Mouse (Mus musculus): ENCODE data around the gene Taar8c. TPM values are rescaled to one million over a fixed set of nuclear protein-coding genes. Genes with fewer than 3 reads are reported as not detected.
"Not testable (repeated sequence)": the region's sequence is repeated elsewhere in the genome, so short reads cannot be mapped to it uniquely, and the experiment has no call there.

The Taar8c gene
- polyA plus RNA-seq (2012; rRNA removed) = not detected in 2 replicates

DNA sequence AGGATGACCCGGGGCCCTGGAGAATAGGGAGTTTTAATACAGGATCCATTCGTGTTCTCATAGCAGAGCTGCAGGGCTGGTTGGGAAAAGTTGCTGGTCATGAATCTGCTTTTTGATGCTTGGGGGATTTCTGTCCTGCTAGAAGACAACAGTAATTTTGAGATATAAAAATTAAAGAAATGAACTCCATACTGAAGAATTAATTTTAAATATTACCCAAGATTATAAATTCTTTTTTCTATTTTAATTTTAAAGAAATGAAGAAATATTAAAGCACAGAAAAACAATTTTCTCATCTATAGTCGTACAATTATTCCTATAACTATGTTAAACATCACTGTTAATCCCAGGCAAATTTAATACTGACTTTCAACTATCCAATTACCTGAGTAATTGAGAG lies at the start of gene Taar8c:
Gene Taar8c (minus strand): TSS at position 101 of the 400 bp plus-strand sequence.
- H3K27ac ChIP-seq (ENCODE audit: insufficient read depth, low read length); H3K4me3 ChIP-seq (ENCODE audit: insufficient read depth, low read length); H3K4me1 ChIP-seq (ENCODE audit: control insufficient read depth, insufficient read depth, low read length): not testable (repeated sequence)

DNA sequence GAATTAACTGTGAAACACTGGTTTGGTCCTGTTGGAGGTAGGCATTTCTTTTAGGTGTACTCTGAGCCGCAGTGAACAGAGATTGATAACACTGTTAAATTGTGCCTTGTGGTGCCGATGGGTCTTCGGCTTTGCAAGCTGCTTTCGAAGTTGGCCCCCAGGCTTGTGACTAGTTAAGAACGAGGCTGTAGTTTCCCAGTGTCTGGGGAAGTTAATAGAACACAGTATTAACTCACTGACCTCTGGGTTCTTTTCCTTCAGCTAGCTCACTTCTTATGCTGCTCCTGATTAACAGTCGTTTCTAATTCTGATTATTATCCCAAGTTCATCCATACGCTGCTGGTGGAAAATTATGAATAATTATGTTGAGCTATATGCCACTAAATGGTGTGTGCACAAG lies 48.4 kb upstream of the Taar8c start:
- Histone ChIP-seq H3K4me1 (ENCODE audit: control insufficient read depth, insufficient read depth, low read length) (peaks cover 5% of the 10 kb centered on the region), H3K27ac (ENCODE audit: insufficient read depth, low read length) (no peak overlapping the region), H3K4me3 (ENCODE audit: insufficient read depth, low read length) (peak overlapping the region; percentile 99)
- no peak for TF ChIP-seq POLR2A (IDR thresholded peaks at IDR 0.05; ENCODE audit: extremely low read depth, insufficient read depth, low read length)
- no peak for TF ChIP-seq CTCF (IDR thresholded peaks at IDR 0.05; ENCODE audit: extremely low read depth, insufficient read depth, low read length)

DNA sequence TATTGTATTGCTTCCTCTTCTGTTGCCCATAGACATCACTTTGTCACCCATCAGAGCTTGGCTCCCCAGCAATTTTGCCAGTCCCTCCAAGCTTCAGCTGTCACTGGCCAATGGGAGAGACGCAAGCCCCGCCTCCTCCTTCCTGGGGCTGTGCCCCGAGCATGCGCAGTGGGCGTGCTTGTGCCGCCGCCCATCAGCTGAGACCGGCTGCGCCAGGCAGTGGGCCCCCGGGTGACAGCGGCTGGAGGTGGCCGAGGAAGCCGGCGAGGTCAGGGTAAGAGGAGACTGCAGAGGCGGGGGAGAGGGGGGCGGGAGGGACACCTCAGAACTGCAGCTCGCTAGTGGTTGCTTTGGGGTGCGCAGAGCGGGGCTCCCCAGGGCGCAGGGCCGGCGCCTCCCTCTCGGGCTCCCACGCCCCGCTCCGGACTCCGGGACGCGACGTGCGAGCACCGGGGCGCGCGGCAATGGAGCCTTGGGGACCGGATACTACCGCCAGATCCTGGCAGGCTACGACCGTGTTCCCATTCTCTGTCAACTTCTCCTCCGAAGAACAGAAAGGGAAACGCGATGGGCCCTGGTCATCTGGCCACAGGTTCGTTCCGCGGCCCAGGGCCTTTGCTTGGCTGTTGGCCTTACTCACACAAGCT lies 47.5 kb upstream of the Taar8c start, which contains the start of gene Stx7:
Gene Stx7 (plus strand): TSS at position 168 of the 647 bp plus-strand sequence.
- H3K4me1 ChIP-seq (ENCODE audit: control insufficient read depth, insufficient read depth, low read length) = peaks cover 5% of the 10 kb centered on the region
- TF ChIP-seq POLR2A (IDR thresholded peaks at IDR 0.05; ENCODE audit: extremely low read depth, insufficient read depth, low read length) (peak; percentile 76), CTCF (IDR thresholded peaks at IDR 0.05; ENCODE audit: extremely low read depth, insufficient read depth, low read length) (no peak)

DNA sequence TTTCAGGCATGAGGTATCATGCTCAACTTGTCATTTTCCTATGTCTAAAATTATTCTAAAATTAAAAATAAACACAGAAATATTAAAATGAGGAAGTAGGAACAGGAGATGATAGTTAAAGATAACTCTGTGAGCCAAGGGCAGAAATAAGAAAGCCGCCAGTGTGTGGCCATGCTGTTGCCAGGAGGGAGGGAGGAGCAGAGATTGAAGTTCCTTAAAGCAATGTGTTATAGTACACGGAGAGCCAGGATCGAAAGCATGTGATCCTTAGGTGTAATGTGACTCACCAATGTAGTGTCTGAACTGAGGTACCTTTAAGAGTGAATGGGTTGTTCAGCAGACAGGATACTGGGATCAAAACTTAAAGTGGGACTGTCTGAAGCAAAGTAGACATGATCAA lies 41.0 kb upstream of the Taar8c start:
- H3K4me3 ChIP-seq (ENCODE audit: insufficient read depth, low read length) = no peak overlapping the region
- no peak for TF ChIP-seq POLR2A (IDR thresholded peaks at IDR 0.05; ENCODE audit: extremely low read depth, insufficient read depth, low read length)
- no peak for TF ChIP-seq CTCF (IDR thresholded peaks at IDR 0.05; ENCODE audit: extremely low read depth, insufficient read depth, low read length)
- H3K4me1 ChIP-seq (ENCODE audit: control insufficient read depth, insufficient read depth, low read length) = no peaks in the 10 kb centered on the region
- H3K27ac ChIP-seq (ENCODE audit: insufficient read depth, low read length) = no peak overlapping the region

More for the DNA sequence above, 47.5 kb upstream of the Taar8c start, which contains the start of gene Stx7:
- Histone ChIP-seq H3K27ac (ENCODE audit: insufficient read depth, low read length) (peak within 1 kb of the TSS; percentile 82), H3K4me3 (ENCODE audit: insufficient read depth, low read length) (peak within 1 kb of the TSS; percentile 99)

DNA sequence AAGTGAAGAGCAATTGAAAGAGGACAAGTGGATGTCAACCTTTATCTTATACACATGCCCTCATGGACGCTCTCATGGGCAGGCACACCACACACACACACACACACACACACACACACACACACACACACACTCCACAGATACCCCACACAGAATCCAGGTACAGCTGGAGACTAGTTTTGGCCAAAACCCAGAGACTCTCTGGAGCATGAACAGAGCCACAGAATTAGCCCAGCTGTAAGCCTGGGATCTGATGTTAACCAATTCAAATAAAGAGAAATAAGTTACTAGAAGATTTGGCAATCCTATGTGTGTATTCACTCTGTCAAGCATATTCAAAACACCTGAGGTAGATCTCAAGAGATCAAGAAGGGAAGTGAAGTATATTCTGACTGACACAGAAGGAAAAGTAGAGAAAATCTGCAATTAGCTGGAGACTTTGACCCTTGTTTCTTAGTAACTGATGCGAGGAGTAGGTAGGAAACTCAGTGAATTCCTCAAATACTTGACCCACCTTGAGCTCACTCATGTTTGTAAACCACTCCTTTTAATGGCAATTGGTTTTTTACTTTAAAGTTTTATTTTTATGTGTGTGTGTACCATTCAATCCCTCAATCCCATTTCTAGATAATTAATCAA lies 37.0 kb upstream of the Taar8c start:
- Histone ChIP-seq H3K4me1 (ENCODE audit: control insufficient read depth, insufficient read depth, low read length) (no peaks in the 10 kb centered on the region), H3K27ac (ENCODE audit: insufficient read depth, low read length) (no peak overlapping the region), H3K4me3 (ENCODE audit: insufficient read depth, low read length) (no peak overlapping the region)
- TF ChIP-seq POLR2A (IDR thresholded peaks at IDR 0.05; ENCODE audit: extremely low read depth, insufficient read depth, low read length) (no peak), CTCF (IDR thresholded peaks at IDR 0.05; ENCODE audit: extremely low read depth, insufficient read depth, low read length) (no peak)

DNA sequence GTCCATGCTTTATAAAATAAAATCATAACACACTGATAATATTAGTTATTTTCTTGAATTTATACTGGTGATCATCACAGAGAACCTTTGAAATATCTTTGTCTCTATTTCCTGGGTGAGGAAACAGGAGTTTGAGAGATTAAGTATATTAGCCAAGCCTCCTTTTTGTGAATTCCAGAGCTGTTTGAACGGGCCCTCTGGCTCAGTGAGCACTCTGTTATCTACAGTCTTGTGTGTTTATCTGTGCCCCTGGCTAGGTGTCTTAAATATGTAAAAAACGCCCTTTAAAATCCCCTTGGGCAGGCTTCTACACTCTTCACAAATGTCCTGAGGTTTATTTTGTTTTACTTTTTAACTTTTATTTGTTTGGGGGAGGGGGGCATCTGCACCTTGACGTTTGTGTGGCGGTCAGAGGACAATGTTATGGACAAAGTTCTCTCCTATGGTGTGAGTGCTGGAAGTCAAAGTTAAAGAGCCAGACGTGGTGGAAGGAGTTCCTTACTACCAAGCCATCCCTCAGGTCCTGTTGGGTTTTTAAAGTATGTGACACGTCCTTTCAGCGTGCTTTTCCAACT lies 32.4 kb upstream of the Taar8c start:
- H3K4me1 ChIP-seq (ENCODE audit: control insufficient read depth, insufficient read depth, low read length) = no peaks in the 10 kb centered on the region
- TF ChIP-seq CTCF (IDR thresholded peaks at IDR 0.05; ENCODE audit: extremely low read depth, insufficient read depth, low read length) (no peak), POLR2A (IDR thresholded peaks at IDR 0.05; ENCODE audit: extremely low read depth, insufficient read depth, low read length) (no peak)
- H3K4me3 ChIP-seq (ENCODE audit: insufficient read depth, low read length) = no peak overlapping the region
- H3K27ac ChIP-seq (ENCODE audit: insufficient read depth, low read length) = no peak overlapping the region

DNA sequence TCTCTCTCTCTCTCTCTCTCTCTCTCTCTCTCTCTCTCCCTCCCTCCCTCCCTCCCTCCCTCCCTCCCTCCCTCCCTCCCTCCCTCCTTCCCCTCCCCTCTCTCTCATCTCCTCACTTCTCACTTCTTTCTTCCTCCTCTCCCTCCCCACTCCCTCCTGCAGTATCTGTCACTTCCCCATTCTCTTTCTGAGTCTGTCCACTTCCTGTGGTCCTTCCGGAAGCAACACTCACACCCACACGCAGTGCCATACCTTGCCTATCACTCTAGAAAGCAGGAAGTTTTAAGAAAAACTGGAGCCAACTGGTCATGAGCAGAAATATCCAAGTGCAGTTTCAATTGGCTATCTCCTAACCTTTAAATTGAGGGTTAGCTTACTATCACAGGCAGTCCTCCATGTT lies 31.4 kb upstream of the Taar8c start:
- TF ChIP-seq CTCF (IDR thresholded peaks at IDR 0.05; ENCODE audit: extremely low read depth, insufficient read depth, low read length) = no peak
- no peak for TF ChIP-seq POLR2A (IDR thresholded peaks at IDR 0.05; ENCODE audit: extremely low read depth, insufficient read depth, low read length)
- Histone ChIP-seq H3K27ac (ENCODE audit: insufficient read depth, low read length) (no peak overlapping the region), H3K4me3 (ENCODE audit: insufficient read depth, low read length) (no peak overlapping the region), H3K4me1 (ENCODE audit: control insufficient read depth, insufficient read depth, low read length) (no peaks in the 10 kb centered on the region)

DNA sequence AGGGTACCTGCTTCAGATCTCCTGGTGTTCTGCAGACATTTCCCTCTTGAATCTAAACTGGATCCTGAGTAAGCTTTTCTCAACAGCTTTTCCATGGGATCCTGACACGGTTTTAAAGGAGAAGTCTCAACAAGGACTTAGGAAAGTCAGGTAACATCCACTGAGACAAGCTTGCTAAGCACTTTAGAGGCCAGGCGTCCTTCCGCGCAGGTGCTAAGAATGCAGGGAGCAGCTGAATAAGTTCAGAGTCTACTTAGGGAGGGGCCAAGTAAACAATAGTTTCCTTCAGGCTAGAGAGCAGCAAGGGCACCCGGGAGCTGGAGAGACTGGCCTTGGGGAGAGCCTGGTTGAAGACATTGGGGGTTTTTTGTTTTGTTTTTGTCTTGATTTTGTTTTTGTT lies 30.6 kb upstream of the Taar8c start:
- no peak overlapping the region for H3K4me3 ChIP-seq (ENCODE audit: insufficient read depth, low read length)
- no peaks in the 10 kb centered on the region for H3K4me1 ChIP-seq (ENCODE audit: control insufficient read depth, insufficient read depth, low read length)
- H3K27ac ChIP-seq (ENCODE audit: insufficient read depth, low read length) = no peak overlapping the region
- TF ChIP-seq CTCF (IDR thresholded peaks at IDR 0.05; ENCODE audit: extremely low read depth, insufficient read depth, low read length) = no peak
- no peak for TF ChIP-seq POLR2A (IDR thresholded peaks at IDR 0.05; ENCODE audit: extremely low read depth, insufficient read depth, low read length)

DNA sequence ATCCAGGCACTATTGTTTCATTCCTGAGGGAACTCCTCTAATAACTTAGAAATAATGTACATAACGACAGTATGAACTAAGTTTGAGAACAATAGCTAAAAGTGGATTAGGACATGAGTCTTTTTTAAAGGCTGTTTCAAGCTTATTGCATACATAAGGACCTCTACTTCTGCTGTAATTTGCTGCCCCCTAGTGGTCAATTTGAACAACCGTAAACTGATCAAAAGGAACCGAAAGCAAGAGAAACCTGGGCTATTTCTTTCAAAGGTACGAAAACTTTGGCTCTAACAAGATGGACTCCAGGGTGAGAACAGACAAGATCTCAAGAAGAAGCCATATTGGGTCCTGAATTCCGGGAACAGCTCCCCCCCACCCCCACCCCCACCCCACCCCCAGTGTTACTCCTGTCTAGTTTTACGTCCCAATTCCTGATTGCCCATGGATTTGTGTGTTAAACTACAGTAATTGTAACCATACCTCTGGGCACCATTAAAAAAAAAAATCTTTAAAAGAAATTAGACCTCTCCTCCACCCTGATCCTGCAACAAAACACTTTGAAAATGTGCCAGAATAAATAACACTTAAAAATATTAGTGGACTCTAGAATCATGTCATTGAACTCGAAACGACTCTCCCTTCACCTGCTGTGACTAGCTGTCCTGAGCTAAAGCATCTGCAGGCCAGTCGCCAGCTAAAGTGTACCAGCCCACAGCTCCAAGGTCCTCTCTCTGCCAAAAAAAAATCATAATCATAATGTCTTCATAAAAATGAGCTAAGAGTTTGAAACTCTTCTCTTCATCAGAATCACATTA lies 29.9 kb upstream of the Taar8c start:
- Histone ChIP-seq H3K4me1 (ENCODE audit: control insufficient read depth, insufficient read depth, low read length) (no peaks in the 10 kb centered on the region), H3K4me3 (ENCODE audit: insufficient read depth, low read length) (no peak overlapping the region), H3K27ac (ENCODE audit: insufficient read depth, low read length) (no peak overlapping the region)
- peak; percentile 23; the same call in 1 of the 2 replicates for TF ChIP-seq CTCF (IDR thresholded peaks at IDR 0.05; ENCODE audit: extremely low read depth, insufficient read depth, low read length)
- TF ChIP-seq POLR2A (IDR thresholded peaks at IDR 0.05; ENCODE audit: extremely low read depth, insufficient read depth, low read length) = no peak

Data from cortical plate, adult 2 months (tissue).